Mouse (Mus musculus): Measurements from ENCODE around the gene Nup37.

GRCm38 (mm10) chr10:88218161-88218560, 71.4 kb downstream of the Nup37 start:
- TF ChIP-seq CTCF (IDR thresholded peaks at IDR 0.05; ENCODE audit: control insufficient read depth, insufficient read depth, low read length) (no peak), POLR2A (IDR thresholded peaks at IDR 0.05; ENCODE audit: borderline replicate concordance, control insufficient read depth, low read depth, low read length) (no peak)
